Mouse (Mus musculus) frontal cortex, postnatal 14 days (tissue): ENCODE measurements around the gene Morn3.
A peak's percentile ranks its signal among the peaks of the same experiment; 100 is the strongest.

ENCODE experiments used
- DNase-seq, 2 experiments: peaks; one replicate each; pipeline ENCODE4 v3.0.0; 2022; ENCODE audit warnings: low spot score in 2 of 2

The Morn3 gene

GRCm38 (mm10) chr5:123060706-123061401, 14.0 kb upstream of the Morn3 start:
- no peak for DNase-seq

- DNase-seq, result no peak
These were observed 13.1 kb upstream of the Morn3 start for GRCm38 (mm10) chr5:123059757-123060520.

GRCm38 (mm10) chr5:123058251-123059102, 11.7 kb upstream of the Morn3 start:
- DNase-seq, result no peak

GRCm38 (mm10) chr5:123057366-123058250, 10.8 kb upstream of the Morn3 start:
- peak; percentile 97 to 99 for DNase-seq

- DNase-seq, result no peak
These were observed 4.9 kb upstream of the Morn3 start for GRCm38 (mm10) chr5:123051736-123052135.

GRCm38 (mm10) chr5:123050918-123051317, 4.1 kb upstream of the Morn3 start:
- DNase-seq, result no peak

GRCm38 (mm10) chr5:123049271-123049670, 2.5 kb upstream of the Morn3 start:
- DNase-seq, result no peak

- DNase-seq, result peak in 1 of 2 experiments; percentile 35
These were observed 1.1 kb downstream of the Morn3 start for GRCm38 (mm10) chr5:123045561-123046295.

GRCm38 (mm10) chr5:123043856-123044255, 3.0 kb downstream of the Morn3 start:
- no peak for DNase-seq

GRCm38 (mm10) chr5:123040796-123041195, 6.0 kb downstream of the Morn3 start:
- no peak for DNase-seq

GRCm38 (mm10) chr5:123039120-123039752, 7.6 kb downstream of the Morn3 start:
- no peak for DNase-seq

GRCm38 (mm10) chr5:123038115-123038514, 8.7 kb downstream of the Morn3 start:
- no peak for DNase-seq

- DNase-seq, result no peak
These were observed 11.3 kb downstream of the Morn3 start for GRCm38 (mm10) chr5:123035564-123035963.

- no peak for DNase-seq
These were observed 11.7 kb downstream of the Morn3 start for GRCm38 (mm10) chr5:123035089-123035488.

- no peak for DNase-seq
These were observed 13.1 kb downstream of the Morn3 start for GRCm38 (mm10) chr5:123033646-123034160.

- DNase-seq, result no peak
These were observed 15.5 kb downstream of the Morn3 start for GRCm38 (mm10) chr5:123031312-123031711.

GRCm38 (mm10) chr5:123029729-123030128, 17.1 kb downstream of the Morn3 start:
- DNase-seq, result peak in 1 of 2 experiments; percentile 17

GRCm38 (mm10) chr5:123027436-123027835, 19.4 kb downstream of the Morn3 start:
- DNase-seq, result no peak

- DNase-seq, result no peak
These were observed 20.4 kb downstream of the Morn3 start for GRCm38 (mm10) chr5:123026414-123026813.
